Mouse (Mus musculus): Measurements from ENCODE around the gene Slc2a6.

DNA sequence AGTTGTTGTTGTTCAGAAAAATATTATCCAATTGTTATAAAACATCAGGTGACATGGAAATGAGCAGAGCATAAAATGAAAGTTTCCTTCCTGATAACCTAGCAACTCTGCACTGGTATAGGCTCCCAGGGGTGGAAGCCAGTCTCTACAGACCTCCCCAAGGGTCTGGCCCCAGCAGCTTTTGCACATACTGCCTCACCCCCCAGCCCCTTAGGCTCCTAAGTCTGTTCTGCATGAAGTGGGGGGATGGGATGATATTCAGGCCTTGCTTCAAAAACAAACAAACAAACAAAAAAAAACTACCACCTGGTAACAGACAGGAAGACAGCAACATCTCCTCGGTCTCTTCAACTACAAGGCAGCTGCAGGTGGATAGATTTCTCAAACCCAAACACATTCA lies 47.4 kb downstream of the Slc2a6 start:
- TF ChIP-seq CTCF (IDR thresholded peaks at IDR 0.05; ENCODE audit: borderline replicate concordance, control insufficient read depth, extremely low read depth, insufficient read depth, low read length, poor library complexity) (no peak), POLR2A (IDR thresholded peaks at IDR 0.05; ENCODE audit: control insufficient read depth, extremely low read depth, insufficient read depth, low read length, poor library complexity) (no peak)
